Mouse (Mus musculus) layer of hippocampus, postnatal 25 days (tissue): Measurements from ENCODE around the gene Gpc5. TPM values are rescaled to one million over a fixed set of nuclear protein-coding genes. Genes with fewer than 3 reads are reported as not detected.

Source experiments
- DNase-seq, 2 experiments: peaks; one replicate each; pipeline ENCODE4 v3.0.0; 2022; ENCODE audit warnings: mixed read lengths in 2 of 2, low spot score in 1 of 2; ENCODE audit errors: extremely low spot score in 1 of 2
- total RNA-seq, 2 experiments: library from RNA; stranded (reverse); gene quantifications; 2 replicates each; pipeline ENCODE4 v1.2.3; 2021

The Gpc5 gene
- total RNA-seq, 2 experiments from 2014 or later = 36.4 to 38.0 TPM

GRCm38 (mm10) chr14:116186981-116187380, 1095.0 kb downstream of the Gpc5 start:
- DNase-seq = no peak

- peak in 1 of 2 experiments; percentile 13 for DNase-seq
Measured at GRCm38 (mm10) chr14:116206977-116207376, 1115.0 kb downstream of the Gpc5 start.

DNA sequence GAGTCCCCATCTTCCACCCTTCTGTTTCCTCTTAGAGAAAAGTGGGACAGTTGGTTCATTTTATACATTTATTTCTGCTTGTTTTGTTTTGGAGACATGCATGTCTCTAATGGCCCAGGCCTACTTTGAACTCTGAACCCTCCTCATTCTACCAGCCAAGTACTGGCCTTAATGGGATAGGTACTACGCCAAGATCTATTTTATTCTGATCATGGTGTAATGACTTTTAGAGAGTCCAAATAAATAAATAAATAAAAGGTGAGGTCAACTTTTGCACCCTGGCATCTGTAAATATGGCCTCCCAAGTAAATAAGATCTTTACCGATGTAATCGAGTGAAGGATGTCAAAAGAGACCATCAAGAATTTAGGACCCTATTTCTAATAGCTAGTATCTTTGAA, 1116.6 kb downstream of the Gpc5 start:
- DNase-seq = no peak

GRCm38 (mm10) chr14:116209045-116209444, 1117.0 kb downstream of the Gpc5 start:
- DNase-seq = no peak

GRCm38 (mm10) chr14:116210304-116210703, 1118.3 kb downstream of the Gpc5 start:
- DNase-seq = no peak

- DNase-seq = no peak
Measured at GRCm38 (mm10) chr14:116212029-116212428, 1120.0 kb downstream of the Gpc5 start.

DNA sequence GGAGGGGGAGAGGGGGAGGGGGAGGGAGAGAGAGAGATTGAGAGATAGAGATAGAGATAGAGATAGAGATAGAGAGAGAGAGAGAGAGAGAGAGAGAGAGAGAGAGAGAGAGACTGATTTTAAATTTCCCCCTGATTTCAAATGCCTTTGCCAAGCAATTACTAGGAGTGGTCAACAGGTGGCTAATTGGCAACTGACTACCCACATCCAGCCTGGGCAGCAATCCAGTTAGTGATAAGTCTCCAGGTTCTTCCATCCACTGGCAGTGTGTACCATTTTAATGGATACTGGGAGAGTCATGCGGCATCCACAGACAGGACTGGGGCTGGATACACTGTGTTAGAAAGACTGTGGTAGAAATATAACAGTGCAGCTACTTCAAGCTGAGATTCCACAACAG, 1166.1 kb downstream of the Gpc5 start:
- DNase-seq = no peak

DNA sequence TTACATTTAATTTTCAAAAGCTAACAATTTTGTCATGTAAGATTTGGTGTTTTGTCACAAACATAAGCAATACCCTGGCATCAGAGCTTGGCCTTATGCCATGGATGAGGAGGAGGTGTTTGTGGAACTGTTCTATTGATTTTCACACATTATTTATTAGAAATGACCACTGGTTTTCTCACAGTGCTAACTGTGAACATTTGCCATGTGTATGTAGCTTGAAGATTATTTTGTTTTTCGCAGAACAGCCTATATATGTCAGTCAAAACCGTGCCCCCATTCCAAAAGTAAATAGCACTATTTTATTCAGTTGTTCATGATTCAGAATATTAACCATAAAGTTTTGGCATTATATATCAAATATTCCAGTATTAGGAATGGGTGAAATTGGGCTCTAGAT, 1216.5 kb downstream of the Gpc5 start:
- DNase-seq = no peak

DNA sequence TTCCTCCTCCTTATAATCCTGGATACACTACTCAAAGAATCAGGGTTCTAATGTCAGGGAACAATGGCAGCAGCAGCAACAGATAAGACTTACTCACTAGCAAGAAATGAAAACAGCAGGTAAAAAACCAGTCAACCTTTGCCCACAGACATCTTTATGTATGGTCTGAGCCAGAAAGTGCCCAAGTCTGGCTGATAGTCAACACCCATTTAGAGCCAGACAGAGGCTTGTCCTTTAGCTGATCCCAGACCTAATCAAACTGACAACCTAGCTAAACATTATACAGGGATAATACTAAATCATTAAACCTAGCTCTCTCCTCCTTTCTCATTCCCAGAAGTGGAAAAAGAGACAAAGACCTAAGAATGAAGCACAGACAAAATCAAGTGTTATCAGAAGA, 1225.5 kb downstream of the Gpc5 start:
- DNase-seq = no peak

DNA sequence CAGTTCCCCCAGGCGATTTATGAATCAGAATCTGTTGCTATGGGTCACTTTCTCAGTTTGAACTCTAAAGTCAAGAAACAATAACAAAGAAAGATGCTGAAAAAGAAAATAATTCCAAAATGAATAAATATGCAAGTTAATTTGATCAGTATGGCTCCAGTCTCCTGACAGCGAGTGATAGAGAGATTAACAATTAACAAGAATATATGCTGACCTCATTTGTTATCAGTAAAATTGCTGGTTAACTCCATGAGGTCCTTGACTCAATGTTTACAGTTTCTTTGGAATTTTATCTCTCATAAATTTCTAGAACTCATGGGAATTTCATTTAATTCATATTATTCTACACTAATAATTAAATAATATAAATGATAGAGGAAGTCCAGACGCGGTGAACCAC, 1244.2 kb downstream of the Gpc5 start:
- DNase-seq = no peak

DNA sequence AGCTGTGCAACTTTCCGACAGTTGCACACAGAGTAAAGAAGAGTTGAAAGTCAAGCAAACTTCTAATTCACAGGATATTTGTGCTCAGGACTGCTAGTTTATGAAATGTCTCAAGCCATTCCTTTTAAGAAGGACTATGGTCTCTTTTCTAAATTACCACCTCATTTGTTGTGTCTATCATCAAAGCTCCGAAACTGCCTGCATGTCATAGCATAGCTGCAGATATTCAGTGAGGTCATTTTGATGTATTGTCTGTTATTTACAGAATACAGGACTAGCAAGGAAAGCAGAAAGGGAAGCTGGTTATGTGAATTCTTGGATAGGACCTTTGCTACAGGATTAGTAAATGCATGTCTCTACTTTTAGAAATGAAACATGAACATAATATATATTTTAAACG, 1246.4 kb downstream of the Gpc5 start:
- DNase-seq = no peak

DNA sequence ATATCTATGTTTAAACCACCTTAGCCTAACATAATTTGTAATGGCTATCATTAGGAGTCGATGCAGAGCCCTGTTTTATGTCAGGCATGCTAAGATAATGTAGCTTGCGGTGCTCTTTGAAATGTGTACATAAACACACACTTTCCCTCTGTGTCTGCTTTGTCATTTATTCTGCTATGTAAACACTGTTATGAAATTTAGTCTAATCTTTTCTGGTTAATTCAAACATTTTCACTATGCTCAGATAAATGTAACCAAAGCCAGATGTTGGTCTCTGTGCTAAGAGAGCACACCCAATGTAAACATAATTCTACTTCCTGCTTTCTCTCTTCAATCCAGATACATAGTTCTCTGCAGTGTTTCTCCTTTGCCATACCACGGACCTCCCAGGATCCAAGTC, 1256.5 kb downstream of the Gpc5 start:
- DNase-seq = no peak

GRCm38 (mm10) chr14:116384602-116385001, 1292.6 kb downstream of the Gpc5 start:
- no peak for DNase-seq

- DNase-seq = no peak
Measured at GRCm38 (mm10) chr14:116415511-116415910, 1323.5 kb downstream of the Gpc5 start.

- no peak for DNase-seq
Measured at GRCm38 (mm10) chr14:116448219-116448618, 1356.2 kb downstream of the Gpc5 start.

DNA sequence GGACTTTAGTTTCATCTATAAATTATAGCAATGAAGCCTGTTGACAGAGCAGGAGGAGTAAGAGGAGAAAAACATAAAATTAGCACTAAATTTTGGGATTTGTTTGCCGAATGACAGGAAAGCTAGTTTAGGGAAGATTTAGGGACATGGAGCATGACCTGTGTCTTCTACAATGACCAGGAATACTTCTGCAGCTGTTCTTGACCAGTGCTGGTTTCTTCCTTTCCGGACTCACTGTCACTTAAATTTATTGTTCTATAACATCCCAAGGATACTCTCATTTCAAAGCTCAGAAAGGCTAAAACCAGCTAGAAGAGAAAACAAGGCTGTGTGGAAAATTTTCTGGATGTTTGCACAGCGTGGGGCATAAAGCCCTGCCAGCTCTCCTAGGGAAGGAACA, 1361.3 kb downstream of the Gpc5 start:
- DNase-seq = no peak

- no peak for DNase-seq
Measured at GRCm38 (mm10) chr14:116456211-116456610, 1364.2 kb downstream of the Gpc5 start.

DNA sequence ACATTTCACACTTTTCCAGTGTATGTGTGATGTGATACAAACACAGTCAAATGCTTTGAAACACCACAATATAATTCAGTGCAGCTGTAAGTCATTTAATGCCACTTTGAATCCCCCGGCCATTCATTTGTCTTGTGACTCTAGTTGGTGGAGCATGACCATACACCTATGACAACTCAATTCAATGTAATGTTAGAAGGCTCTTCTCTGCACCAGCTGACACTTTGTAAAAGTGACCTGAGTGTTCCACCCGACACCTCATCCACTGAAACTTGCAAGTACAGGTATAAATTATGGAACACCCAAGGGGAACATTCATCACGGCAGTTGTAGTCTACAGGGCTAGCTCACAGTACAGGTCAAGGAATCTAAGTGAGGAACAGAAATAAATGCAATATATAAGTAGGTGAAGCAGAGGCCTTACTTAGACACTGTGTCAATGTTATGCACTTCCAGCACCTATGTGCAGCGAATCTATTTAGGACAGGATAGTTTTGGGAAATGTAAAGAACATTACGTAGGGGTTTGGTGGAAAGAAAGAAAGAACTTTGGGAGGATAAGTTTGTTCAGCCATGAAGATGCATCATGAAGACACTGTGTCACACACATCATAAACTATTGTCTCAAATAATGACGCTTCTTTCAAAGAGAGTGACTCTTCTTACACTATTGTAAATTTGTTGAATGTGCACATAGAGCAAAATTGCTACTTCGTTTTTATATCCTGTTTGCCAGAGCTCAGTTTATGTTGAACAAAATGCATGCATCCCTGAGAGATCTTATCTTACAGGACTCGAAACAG, 1381.6 kb downstream of the Gpc5 start:
- no peak for DNase-seq

- no peak for DNase-seq
Measured at GRCm38 (mm10) chr14:116494285-116494850, 1402.4 kb downstream of the Gpc5 start.

DNA sequence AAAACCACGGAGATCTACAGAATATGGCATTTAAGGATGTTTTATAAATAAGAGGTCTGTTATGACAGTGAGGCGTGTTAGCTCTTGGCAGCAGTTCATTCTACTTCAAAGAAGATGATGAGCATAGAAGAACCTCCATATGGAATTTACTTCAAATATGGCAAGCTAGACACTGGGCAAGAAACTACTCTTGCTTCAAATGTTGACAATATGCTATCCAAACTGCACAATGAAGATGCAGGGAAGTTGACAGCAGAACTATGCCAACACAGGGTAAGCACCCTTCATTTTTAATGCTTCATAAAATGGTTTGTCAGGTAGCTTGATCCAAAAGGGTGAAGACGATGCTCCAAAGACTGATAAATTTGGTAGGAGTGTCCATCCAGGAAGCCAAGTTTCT, 1446.2 kb downstream of the Gpc5 start:
- DNase-seq = no peak

DNA sequence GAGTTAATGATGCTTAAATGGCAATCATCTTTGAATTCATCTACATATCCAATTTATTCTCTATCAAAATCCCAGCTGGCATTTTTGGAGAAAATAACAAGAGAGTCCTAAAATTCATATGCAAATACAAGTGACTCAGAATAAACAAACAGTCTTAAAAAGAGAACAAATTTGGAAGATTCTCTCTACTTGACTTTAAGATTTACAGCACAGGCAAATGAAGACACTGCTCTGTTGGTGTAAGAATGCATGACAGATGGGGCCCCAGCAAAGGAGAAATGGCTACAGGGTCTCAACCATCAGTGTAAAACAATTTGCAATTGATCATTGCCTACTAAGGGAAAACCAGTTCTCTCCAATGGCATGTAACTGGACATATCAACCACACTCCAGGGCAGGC, 1451.7 kb downstream of the Gpc5 start:
- no peak for DNase-seq

DNA sequence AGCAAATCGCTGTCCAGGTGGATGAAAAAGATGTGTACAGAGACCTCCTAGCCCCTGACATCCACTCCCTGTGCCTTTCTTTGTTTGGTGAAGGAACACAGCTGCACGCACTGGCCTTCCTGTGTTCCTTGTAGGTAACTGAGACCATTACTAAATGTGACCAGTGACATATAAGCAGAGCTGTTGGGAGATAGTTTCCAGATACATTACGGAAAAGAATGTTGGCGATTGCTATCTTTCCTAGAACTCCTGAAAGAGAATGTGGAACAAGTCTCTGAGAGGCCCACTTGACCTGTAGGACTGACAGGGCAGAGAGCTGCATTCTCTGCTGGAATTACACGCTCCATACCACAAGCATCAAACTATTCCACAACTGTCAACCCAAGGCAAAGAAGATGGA, 1459.4 kb downstream of the Gpc5 start:
- DNase-seq = no peak
